Mouse (Mus musculus): ENCODE measurements around the gene Caskin1.

Caskin1 gene

DNA sequence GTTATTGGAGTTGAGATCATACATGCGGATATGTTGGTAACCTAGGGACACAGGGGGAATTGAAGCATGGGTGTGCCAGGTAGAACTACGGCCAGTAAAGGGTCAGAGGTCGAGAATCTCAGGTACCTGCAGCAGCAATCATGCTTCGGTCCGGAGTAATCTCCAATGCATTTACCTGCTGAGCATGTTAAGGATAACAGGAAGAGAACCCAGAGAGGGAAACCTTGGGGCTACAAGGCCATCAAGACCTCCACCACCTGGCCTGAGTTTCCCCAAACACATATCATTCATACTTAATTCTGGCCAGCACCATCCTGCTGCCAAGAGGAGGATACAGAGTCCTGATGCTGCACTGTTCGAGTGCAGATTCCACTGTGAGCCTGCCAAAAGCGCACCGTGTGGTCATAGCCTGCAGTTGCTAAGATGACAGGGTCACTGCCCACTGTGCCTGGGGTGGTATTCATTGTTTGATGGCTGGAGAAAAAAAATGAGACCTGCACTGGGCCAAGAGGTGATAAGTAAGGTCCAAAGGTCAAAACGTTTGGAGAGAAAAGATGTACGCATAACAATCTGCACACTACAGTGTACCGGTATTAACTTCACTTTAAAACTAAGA is 10.3 kb upstream of the Caskin1 start:
- ChIA-PET POLR2A (interaction anchor here (0.6 to 24.5 kb wide), 99 partner anchors 8 to 1355 kb away, joined by 3 to 396 read pairs (median 7); partner anchors contain the start of genes Traf7 (in 4 of the 4), E4f1 (in 3 of the 4), Nthl1 (in 3 of the 4) and Pgp (in 3 of the 4)), CTCF (interaction anchor here (0.5 to 3.2 kb wide), 51 partner anchors 7 to 423 kb away, joined by 3 to 45 read pairs (median 5); partner anchors contain the start of genes Traf7 (in 3 of the 4), Pkd1 (in 2 of the 4), Abca3 (in 1 of the 4) and Caskin1 (in 1 of the 4))

DNA sequence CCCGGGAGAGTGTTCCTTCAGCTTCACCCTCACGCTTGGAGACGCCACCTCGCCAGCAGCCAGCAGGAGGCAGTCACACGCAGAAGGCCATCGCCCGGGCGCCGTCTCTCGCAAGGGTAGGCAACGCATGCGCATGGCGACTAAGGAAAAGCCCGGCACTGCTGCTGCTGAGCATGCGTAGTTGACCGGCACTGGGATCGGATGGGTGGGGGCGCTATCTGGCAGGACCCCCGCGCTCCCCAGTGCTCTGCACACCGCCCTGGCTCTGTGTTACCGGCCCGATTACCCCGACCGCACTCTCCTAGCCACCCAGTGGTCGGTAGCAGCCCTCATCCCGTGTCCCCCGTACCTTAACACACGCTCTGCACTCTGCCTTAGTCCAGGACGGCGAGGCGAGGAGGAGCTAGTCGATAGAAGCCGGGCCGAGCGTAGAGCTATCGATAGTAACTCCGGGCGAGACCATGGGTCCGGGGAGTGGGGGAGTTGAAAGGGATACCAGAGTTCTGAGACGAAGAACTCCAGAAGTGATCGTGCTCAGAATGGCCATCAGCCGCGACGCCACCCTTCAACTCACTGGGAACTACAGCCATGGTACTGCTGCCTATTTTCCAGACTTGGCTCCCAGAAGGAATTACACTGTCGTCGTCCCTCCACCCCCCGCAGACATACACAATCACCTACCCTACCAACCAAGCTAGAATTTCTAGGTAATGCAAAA is 9.6 kb upstream of the Caskin1 start, which contains the start of gene Mlst8:
Mlst8 (minus strand) TSS at position 416 of the 718 bp plus-strand sequence.
- ChIA-PET POLR2A (interaction anchor here (0.6 to 24.5 kb wide), 125 partner anchors 8 to 1354 kb away, joined by 3 to 396 read pairs (median 5); partner anchors contain the start of genes Traf7 (in 4 of the 4), E4f1 (in 3 of the 4), Nthl1 (in 3 of the 4) and Pgp (in 3 of the 4)), CTCF (interaction anchor here (0.5 to 3.2 kb wide), 69 partner anchors 8 to 1018 kb away, joined by 3 to 45 read pairs (median 5); partner anchors contain the start of genes Traf7 (in 4 of the 4), Pkd1 (in 3 of the 4), Abca3 (in 1 of the 4) and Caskin1 (in 1 of the 4))

DNA sequence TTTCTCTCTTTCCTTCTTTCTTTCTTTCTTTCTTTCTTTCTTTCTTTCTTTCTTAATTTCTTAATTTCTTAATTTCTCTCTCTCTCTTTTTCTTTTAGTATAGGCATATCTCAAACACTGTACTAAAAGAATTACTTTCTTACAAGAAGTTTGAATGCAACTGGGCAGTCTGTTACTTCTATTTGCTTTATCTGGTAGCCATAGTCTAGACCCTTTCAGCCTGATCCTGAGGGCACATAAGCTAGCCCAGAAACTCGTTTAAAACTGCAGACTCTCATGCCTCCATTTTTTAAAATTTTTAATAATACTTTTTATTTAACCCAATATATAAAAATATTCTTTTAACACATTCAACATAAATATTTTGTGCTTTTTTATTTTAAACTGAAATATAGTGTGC is 9.0 kb upstream of the Caskin1 start:
- POLR2A ChIA-PET, result interaction anchor here (0.6 to 24.5 kb wide), 113 partner anchors 8 to 1353 kb away, joined by 3 to 396 read pairs (median 6); partner anchors contain the start of genes Traf7 (in 4 of the 4), E4f1 (in 3 of the 4), Nthl1 (in 3 of the 4) and Pgp (in 3 of the 4)
- CTCF ChIA-PET, result interaction anchor here (0.6 to 3.2 kb wide), 63 partner anchors 9 to 1018 kb away, joined by 3 to 45 read pairs (median 5); partner anchors contain the start of genes Traf7 (in 4 of the 4), Pkd1 (in 2 of the 4), Abca3 (in 1 of the 4) and Caskin1 (in 1 of the 4)

DNA sequence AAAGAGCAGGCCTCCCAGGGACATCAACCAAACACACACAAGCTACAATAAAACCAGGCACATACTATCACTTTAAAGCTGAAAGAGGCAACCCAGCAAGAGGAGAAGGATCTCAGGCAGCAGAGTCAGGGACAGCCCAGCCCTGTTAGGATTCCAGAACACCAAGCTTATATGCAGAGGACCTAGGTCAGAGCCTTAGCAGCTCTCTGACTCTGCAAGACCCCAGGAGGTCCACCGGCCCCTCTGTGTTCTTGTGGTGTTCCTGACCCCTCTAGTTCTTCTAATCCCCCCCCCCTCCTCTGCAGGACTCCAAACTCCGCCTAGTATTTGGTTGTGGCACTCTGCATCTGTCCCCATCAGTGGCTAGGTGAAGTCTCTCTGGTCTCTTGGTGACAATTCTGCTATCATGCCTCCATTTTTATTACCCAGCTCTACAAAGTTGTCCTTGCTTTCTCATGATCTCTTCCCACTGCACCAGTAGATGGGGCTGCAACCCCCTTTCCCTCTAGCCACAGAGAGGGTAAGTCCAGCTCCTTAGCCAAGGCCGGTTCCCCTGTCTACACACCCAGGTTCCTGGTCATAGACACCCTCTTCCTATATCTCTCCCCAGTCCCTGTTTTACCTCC is 8.1 kb upstream of the Caskin1 start:
- ChIA-PET POLR2A (interaction anchor here in 3 of 4 experiments (0.6 to 24.5 kb wide), 51 partner anchors 8 to 331 kb away, joined by 3 to 396 read pairs (median 7); partner anchors contain the start of genes Traf7 (in 3 of the 3), Zfp598 (in 3 of the 3), E4f1 (in 2 of the 3) and Npw (in 2 of the 3)), CTCF (interaction anchor here (0.6 to 3.2 kb wide), 37 partner anchors 8 to 732 kb away, joined by 3 to 45 read pairs (median 4); partner anchors contain the start of genes Caskin1 (in 1 of the 4), E4f1 (in 1 of the 4), Pgp (in 1 of the 4) and Pkd1 (in 1 of the 4))

DNA sequence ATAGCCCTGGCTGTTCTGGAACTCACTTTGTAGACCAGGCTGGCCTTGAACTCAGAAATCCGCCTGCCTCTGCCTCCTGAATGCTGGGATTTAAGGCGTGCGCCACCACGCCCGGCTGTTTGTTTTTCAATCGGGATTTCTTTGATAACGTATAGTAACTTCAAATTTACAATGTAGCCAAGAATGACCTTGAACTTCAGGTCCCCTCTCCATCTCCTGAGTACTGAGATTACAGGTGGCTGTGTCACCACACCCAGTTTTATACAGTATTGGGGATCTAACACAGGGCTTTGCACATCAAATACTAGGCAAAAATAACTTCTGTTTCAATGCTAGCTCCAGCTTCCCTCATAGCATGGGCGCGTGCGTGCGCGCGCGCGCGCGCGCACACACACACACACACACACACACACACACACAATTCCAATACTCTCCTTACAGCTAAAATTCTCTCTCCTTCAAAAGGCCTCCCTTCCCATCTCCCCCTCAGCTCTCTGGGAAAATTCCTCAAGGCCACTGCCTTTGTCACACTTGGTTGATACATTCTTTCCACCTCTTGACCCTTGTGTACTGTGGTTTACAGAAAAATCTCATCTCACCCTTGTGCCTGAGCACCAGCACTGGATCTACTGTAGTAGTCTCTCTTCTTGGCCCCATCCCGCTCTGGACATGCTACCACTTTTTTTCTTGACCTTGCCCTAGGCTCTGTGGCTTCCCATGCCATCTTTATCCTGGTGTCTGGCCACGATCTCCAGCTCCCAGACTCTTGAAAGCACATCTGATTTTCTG is 7.2 kb upstream of the Caskin1 start:
- ChIA-PET CTCF (interaction anchor here (0.9 to 3.2 kb wide), 9 partner anchors 12 to 278 kb away, joined by 3 to 19 read pairs (median 4); no protein-coding TSS in a partner anchor), POLR2A (interaction anchor here (0.7 to 24.5 kb wide), 24 partner anchors 9 to 330 kb away, joined by 3 to 396 read pairs (median 6); partner anchors contain the start of genes Traf7 (in 3 of the 4), E4f1 (in 2 of the 4), Pgp (in 2 of the 4) and Caskin1 (in 1 of the 4))

DNA sequence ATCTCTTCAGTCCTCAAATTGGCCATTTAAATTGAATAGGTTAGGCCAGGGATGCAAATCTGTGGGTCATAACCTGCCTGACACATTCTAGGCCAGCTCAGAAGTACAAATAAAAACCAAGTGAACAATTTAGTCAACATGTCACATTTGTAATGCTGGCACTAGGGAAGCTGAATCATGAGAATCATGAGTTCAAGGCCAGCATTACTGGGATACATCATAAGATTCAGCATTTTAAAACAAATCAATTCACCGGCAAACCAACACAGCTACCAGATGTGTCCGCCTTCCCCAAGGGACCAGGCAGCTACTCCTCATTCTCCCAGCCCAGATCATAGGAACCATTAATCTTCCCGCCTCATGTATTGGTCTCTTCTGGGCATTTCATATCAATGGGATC is 4.9 kb upstream of the Caskin1 start:
- POLR2A ChIA-PET, result interaction anchor here in 2 of 4 experiments (0.9 to 24.5 kb wide), 6 partner anchors 11 to 67 kb away, joined by 3 to 396 read pairs (median 4); partner anchors contain the start of genes Traf7 (in 2 of the 2) and Rab26 (in 1 of the 2)

DNA sequence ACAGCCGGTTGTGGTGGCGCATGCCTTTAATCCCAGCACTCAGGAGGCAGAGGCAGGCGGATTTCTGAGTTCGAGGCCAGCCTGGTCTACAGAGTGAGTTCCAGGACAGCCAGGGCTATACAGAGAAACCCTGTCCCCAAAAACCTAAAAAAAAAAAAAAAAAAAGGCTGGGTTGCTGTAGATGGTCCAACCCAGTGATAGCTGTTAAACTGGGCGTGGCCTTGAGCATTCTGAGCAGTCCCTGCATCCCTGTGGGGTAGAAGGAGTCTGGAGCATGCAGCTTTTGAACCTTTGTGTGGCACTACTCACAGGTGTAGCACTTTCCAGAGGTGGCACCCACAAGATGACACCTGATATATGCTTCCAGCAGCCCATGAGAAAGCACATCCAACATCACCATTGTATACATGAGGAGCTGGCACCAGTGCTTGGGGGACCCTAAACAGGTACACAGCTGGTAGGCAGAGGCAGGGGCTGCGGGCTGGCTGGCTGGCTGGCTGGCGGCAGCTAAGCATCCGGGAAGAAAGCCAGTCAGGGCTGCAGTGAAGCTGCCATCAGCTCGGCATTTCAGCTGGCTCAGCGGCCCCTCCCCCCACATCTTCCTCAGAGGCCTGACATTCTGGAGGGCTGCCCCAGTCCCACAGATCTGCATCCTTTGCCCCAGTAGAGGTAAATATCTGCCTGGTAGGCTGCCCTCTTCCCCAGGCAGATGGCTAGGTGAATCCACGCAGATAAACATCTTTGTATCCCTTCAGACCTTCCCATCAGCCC is 3.1 kb upstream of the Caskin1 start:
- CTCF ChIA-PET, result interaction anchor here (0.6 to 1.9 kb wide), 11 partner anchors 9 to 464 kb away, joined by 3 to 7 read pairs (median 3); no protein-coding TSS in a partner anchor
- POLR2A ChIA-PET, result interaction anchor here in 3 of 4 experiments (0.6 to 24.5 kb wide), 29 partner anchors 9 to 366 kb away, joined by 3 to 396 read pairs (median 4); partner anchors contain the start of genes Traf7 (in 3 of the 3), Pkd1 (in 2 of the 3), Zfp598 (in 2 of the 3) and Bricd5 (in 1 of the 3)

More for the DNA sequence above, 4.9 kb upstream of the Caskin1 start:
- CTCF ChIA-PET, result interaction anchor here in 1 of 4 experiments (1.2 kb wide), 1 partner anchor 11 kb away, joined by 4 read pairs; no protein-coding TSS in a partner anchor

DNA sequence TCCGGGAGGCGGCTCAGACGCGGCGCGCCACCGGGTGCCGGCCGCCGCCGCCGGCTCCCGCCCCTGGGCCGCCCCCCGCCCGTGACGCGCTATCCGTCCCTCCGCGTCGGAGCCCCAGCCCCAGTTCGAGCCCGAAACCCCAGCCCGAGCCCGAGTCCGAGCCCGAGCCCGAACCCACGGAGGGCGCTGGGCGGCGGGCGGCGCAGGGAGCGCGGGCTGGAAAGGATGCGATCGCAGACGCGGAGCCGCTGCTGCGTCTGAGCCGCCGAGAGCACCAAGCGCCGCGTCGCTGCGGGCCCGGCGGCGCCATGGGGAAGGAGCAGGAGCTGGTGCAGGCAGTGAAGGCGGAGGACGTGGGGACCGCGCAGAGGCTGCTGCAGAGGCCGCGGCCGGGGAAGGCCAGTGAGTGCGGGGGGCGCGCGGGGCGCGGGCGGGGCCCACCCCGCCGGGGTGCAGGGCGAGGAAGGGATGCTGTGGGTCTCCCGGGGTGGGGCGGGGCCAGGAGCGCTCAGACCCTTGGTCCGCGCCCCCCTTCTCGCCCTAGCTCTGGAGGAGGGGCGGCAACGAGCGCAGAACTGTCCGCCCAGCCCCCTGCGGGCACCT is 362 bp downstream of the Caskin1 start:
- ChIA-PET POLR2A (interaction anchor here in 3 of 4 experiments (0.6 to 24.5 kb wide), 19 partner anchors 9 to 524 kb away, joined by 3 to 396 read pairs (median 7); partner anchors contain the start of genes Mlst8 (in 3 of the 3), Traf7 (in 3 of the 3), Ndufb10 (in 1 of the 3) and Nthl1 (in 1 of the 3)), CTCF (interaction anchor here in 2 of 4 experiments (0.8 to 4.4 kb wide), 4 partner anchors 9 to 14 kb away, joined by 3 to 32 read pairs (median 4); partner anchors contain the start of gene Mlst8 (in 2 of the 2))

DNA sequence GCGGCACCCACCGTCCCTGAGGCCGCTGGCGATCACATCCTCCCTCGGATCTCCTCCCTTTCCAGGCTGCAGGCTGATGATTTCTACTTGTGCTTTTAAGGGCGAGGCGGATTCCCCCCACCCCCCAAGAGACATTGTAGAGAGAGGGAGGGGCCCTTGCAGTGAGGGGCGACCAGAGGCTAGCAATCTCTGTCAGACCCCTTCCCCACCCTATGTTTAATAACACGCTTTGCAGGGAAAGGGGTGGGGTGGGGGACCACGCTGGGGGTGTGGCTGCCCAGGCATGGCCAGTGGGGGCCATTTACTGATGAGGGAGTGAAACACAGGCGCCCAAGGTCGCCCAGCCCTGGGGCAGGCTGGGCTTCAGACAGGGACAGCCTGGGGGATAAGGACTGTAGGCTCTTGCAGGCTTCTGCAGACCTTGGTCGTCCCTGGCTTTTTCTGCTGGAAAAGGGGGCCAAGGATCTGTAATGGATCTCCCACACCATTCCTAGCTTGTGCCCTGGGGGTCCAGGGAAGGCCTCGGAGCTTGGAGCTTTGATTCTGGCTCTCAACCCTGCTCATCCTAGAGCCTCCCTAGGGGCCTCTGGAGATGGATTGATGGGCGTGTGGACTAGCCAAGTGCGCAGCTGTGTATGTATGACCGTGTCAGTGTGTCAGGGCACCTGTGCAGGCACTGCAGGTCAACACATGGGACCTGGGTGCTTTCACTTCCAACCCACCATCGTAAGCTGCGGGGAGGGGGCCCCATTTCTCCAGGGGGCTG is 1.0 kb downstream of the Caskin1 start:
- POLR2A ChIA-PET, result interaction anchor here in 3 of 4 experiments (0.6 to 24.5 kb wide), 28 partner anchors 9 to 524 kb away, joined by 3 to 396 read pairs (median 6); partner anchors contain the start of genes Mlst8 (in 3 of the 3), Traf7 (in 3 of the 3), Pkd1 (in 2 of the 3) and Ccnf (in 1 of the 3)
- CTCF ChIA-PET, result interaction anchor here in 3 of 4 experiments (0.6 to 4.4 kb wide), 6 partner anchors 9 to 269 kb away, joined by 3 to 32 read pairs (median 4); partner anchors contain the start of genes Mlst8 (in 2 of the 3) and Tedc2 (in 1 of the 3)

DNA sequence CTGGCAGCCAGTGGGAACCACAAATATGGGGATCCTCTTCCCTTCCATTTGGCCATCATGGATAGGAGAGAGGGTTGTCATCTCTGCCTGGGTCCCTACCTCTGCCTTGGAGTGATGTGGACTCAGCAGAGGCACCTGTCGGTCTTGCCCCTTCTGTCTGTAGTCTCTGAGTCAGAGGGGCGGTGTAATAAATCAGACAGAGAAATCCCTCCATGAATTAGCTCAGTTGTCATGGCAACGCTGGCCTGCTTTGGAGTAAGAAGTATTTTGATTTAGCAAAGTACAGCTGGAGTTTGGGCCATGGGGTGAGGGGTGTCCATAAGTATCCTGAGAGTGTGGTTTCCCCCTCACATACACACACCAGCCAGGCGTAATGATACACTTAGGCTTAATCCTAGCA is 2.0 kb downstream of the Caskin1 start:
- CTCF ChIA-PET, result interaction anchor here (0.6 to 4.4 kb wide), 5 partner anchors 10 to 339 kb away, joined by 3 to 32 read pairs (median 5); partner anchors contain the start of gene Mlst8 (in 2 of the 4)

DNA sequence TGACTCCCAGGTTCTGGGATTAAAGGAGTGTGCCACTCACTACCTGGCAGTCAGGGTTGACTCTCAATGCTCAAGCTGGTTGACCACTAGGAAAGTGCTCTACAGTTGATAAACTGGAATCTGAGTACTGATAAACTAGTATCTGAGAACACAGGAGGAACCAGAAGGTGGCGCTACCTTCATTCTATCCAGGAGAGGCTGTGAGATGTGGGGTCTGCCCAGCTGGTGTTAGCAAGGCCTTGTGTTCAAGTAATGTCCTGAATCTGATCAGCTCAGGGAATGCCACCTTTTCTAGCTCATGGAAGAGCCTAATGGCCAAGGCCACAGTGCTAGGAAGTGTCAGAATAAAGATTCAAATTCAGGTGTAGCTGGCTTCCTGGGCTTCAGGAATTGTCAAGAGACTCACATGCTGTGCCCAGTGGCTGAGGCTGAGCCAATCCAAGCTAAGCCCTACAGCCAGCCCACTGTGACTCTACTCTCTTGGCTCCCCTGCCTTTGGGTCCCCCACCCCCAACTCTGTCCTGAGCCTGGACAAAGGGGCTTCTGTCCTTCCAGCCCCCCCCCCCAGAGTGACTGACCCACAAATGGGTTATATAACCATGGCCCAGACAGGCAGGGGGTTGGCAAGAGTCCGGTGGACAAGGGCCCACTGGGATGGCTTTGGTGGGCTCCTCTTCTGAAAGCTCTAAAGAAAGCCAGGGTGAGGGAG is 6.4 kb downstream of the Caskin1 start:
- ChIA-PET POLR2A (interaction anchor here in 3 of 4 experiments (0.6 to 2.8 kb wide), 26 partner anchors 9 to 274 kb away, joined by 3 to 27 read pairs (median 4); partner anchors contain the start of genes Mlst8 (in 3 of the 3), Pkd1 (in 2 of the 3), Traf7 (in 2 of the 3) and Tedc2 (in 1 of the 3)), CTCF (interaction anchor here (0.5 to 3.9 kb wide), 43 partner anchors 9 to 756 kb away, joined by 3 to 19 read pairs (median 4); partner anchors contain the start of genes Mlst8 (in 3 of the 4), Tbl3 (in 2 of the 4), Dnase1l2 (in 1 of the 4) and Ndufb10 (in 1 of the 4))

More for the DNA sequence above, 2.0 kb downstream of the Caskin1 start:
- POLR2A ChIA-PET, result interaction anchor here in 3 of 4 experiments (0.6 to 24.5 kb wide), 23 partner anchors 9 to 239 kb away, joined by 3 to 396 read pairs (median 7); partner anchors contain the start of genes Mlst8 (in 3 of the 3), Traf7 (in 3 of the 3), Pkd1 (in 2 of the 3) and Ccnf (in 1 of the 3)

DNA sequence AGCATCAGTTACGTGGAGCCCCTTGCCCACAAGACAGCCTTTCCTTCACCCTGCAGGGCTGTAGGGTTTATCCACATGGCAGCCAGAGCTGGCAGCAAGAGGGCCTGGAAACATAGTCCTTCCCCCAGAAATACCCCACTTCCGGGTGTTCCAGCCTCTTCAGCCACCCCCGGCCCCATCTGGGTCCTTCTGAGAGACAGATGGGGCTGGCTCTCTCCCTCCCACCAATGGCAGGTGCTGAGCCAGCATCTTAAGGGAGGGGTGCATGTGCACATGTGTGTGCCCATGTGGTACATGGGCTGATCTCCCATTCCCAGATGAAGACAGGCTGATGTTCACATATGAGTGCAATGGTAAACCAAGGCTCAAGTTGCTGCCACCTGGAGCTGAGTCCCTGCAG is 7.0 kb downstream of the Caskin1 start:
- ChIA-PET POLR2A (interaction anchor here in 3 of 4 experiments (0.8 to 2.8 kb wide), 11 partner anchors 10 to 54 kb away, joined by 3 to 27 read pairs (median 5); partner anchors contain the start of genes Mlst8 (in 3 of the 3), Traf7 (in 2 of the 3) and Pkd1 (in 1 of the 3)), CTCF (interaction anchor here (0.8 to 1.9 kb wide), 21 partner anchors 8 to 232 kb away, joined by 3 to 13 read pairs (median 5); partner anchors contain the start of genes Dnase1l2 (in 1 of the 4), Ndufb10 (in 1 of the 4) and Rpl3l (in 1 of the 4))

All from embryonic stem cell, embryonic (primary cell).